Mouse (Mus musculus) MEL (cell line): ENCODE data around the gene Tent4b.

Experiments used
- CHD2 ChIP-seq: IDR thresholded peaks from 2 replicates; pipeline ENCODE4 v1.6.1; 2011; ENCODE audit warnings: low read length, improper control_type of control experiment
- CTCF ChIP-seq, 3 experiments: IDR thresholded peaks in 2 of 3; conservative IDR thresholded peaks in 1 of 3; 2 replicates each; pipeline ENCODE4 v1.5.1; 2011 to 2012; ENCODE audit warnings: low read length in 3 of 3, low read depth in 2 of 3, mild to moderate bottlenecking in 2 of 3, improper control_type of control experiment in 1 of 3, inconsistent platforms in 1 of 3, mixed read lengths in 1 of 3, moderate library complexity in 1 of 3; ENCODE audit not compliant: control insufficient read depth in 1 of 3, insufficient read depth in 1 of 3, poor library complexity in 1 of 3, severe bottlenecking in 1 of 3
- ETS1 ChIP-seq: IDR thresholded peaks from 2 replicates; pipeline ENCODE4 v1.6.1; 2012; ENCODE audit warnings: low read depth, mild to moderate bottlenecking, inconsistent platforms, low read length, improper control_type of control experiment, moderate library complexity
- HCFC1 ChIP-seq: IDR thresholded peaks from 2 replicates; pipeline ENCODE4 v1.6.1; 2012; ENCODE audit warnings: low read depth, mild to moderate bottlenecking, inconsistent platforms, low read length, improper control_type of control experiment, moderate library complexity
- MYC ChIP-seq: IDR thresholded peaks from 2 replicates; pipeline ENCODE4 v1.6.1; 2011; ENCODE audit warnings: low read depth, mild to moderate bottlenecking, low read length, improper control_type of control experiment, moderate library complexity
- TBP ChIP-seq: IDR thresholded peaks from 2 replicates; pipeline ENCODE4 v1.8.0; 2011; ENCODE audit warnings: low read depth, low read length, improper control_type of control experiment
- TCF12 ChIP-seq: IDR thresholded peaks from 2 replicates; pipeline ENCODE4 v1.6.1; 2014; ENCODE audit warnings: low read depth, mild to moderate bottlenecking, inconsistent platforms, low read length, improper control_type of control experiment, moderate library complexity
- USF2 ChIP-seq, 2 experiments: IDR thresholded peaks; 2 replicates each; pipeline ENCODE4 v1.6.1; 2011 to 2012; ENCODE audit warnings: improper control_type of control experiment in 2 of 2, low read length in 2 of 2, borderline replicate concordance in 1 of 2, inconsistent platforms in 1 of 2, low read depth in 1 of 2, mild to moderate bottlenecking in 1 of 2; ENCODE audit not compliant: insufficient read depth in 1 of 2
- ZNF384 ChIP-seq: IDR thresholded peaks from 2 replicates; pipeline ENCODE4 v1.6.1; 2012; ENCODE audit warnings: low read depth, mild to moderate bottlenecking, inconsistent platforms, low read length, improper control_type of control experiment

DNA sequence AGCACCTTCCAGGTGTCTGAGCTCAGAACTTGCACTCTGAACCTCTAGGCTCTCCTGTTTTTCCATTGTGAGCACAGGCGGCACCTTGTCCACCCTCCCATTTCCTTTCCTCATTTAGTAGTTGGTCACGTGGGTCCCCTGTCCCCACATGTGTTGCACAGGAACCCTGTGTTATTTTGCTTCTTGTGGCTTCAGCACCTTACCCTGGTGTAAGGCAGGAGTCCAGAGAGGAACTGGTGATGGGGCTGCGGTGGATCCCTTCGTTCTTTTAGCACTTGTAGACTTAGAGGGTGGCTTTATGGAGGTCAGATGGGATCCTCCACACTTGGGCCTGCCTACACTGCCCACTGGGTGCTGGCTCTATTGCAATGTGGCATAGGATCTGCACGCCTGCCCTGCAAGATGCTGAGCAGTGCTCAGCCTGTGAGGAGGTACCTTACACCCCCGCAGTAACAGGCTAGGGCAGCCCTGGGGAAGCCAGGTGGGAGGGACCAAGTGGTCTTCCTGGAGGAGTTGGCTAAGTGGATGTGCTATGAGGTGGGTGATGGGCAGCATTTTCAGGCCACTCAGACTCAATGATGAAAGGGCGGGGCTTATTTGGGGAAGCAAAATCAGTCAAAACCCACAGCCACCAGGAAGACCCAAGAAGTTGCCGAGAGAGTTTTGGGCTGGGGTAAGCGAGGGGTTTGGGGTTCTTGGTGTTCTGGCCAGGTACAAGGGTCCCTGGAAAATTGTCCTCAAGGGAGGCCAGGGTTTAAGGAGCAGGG is 94.8 kb downstream of the Tent4b start:
- 0 out of 2 replicates have a peak, but pooled peaks have one; percentile 29 for TF ChIP-seq TCF12
- TF ChIP-seq TBP = peak; percentile 96
- TF ChIP-seq ZNF384 = no peak
- TF ChIP-seq CTCF (IDR thresholded peaks at IDR 0.05 in 2 of 3, conservative IDR thresholded peaks at IDR 0.05 in 1 of 3; ENCODE audit: control insufficient read depth in 1 of 3, insufficient read depth in 1 of 3, low read depth in 2 of 3, low read length in 3 of 3, poor library complexity in 1 of 3, severe bottlenecking in 1 of 3) = no peak
- 0 out of 2 replicates have a peak, but pooled peaks have one; percentile 33 for TF ChIP-seq CHD2
- no peak for TF ChIP-seq ETS1
- TF ChIP-seq USF2 (IDR thresholded peaks at IDR 0.05; ENCODE audit: borderline replicate concordance in 1 of 2, insufficient read depth in 1 of 2, low read depth in 1 of 2, low read length in 2 of 2) = peak; percentile 32 to 72; a peak in 3 of 4 replicates
- TF ChIP-seq HCFC1 = no peak
- 0 out of 2 replicates have a peak, but pooled peaks have one; percentile 25 for TF ChIP-seq MYC
